Mouse (Mus musculus) liver, postnatal 0 days (tissue): ENCODE data around the gene Stac.

Experiments used
- CTCF ChIP-seq: sonication (generic); IDR thresholded peaks from 2 replicates; pipeline ENCODE4 v1.5.1; 2016; ENCODE audit warnings: antibody characterized with exemption, low read depth
- EP300 ChIP-seq: IDR thresholded peaks from 2 replicates; pipeline ENCODE4 v1.6.1; 2016; ENCODE audit warnings: antibody characterized with exemption, low read depth, mild to moderate bottlenecking

GRCm38 (mm10) chr9:111608762-111609161 is 81.4 kb downstream of the Stac start:
- TF ChIP-seq CTCF (no peak), EP300 (no peak)
